Mouse (Mus musculus): ENCODE results near the gene Rnf8.
"Not testable (repeated sequence)": the region's sequence is repeated elsewhere in the genome, so short reads cannot be mapped to it uniquely, and the experiment has no call there.

Gene Rnf8

DNA sequence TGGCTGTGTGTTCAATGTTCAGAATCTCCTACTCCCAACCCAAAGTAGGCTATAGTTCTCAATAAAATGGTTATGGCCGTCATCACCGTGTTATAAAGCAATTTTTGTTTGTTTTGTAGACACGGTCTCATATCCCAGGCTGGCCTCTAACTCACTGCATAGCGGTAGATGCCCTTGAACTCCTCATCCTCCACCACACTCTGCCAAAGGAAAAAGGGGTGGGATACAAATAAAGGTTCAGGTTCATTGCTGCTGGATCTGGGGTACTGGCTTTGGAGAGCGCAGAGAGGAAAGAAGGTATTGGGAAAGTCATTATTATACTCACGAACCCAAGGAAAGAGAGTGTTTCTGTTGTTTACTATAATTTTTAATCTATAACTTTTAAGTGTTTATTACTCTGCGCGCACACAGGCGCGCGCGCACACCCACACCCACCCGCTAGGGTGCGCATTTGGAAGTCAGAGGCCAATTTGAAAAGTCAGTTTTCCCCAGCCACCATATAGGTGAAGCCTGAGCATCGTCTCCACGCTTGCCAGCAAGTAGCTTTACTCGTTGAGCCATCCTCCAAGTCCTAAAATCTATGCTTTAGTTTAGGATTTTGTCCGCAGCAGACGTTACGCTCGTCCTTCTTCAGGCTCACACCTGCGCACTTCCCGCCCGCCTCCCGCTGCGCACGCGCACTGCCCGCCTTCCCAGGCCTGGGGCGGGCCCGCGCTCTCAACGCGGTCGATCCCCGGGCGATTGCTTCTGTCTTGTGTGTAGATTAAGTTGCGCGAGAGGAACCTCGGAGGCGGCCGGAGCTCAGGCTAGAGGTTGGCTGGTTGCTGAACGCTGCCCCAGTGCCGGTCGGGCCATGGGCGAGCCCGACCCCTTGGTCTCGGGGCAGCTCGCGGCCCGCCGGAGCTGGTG lies at the start of gene Rnf8, which contains the start of gene Gm28043:
TSS of gene Rnf8 (plus strand) at position 676 of the 909 bp plus-strand sequence.
TSS of gene Gm28043 (plus strand) at position 762 of the 909 bp plus-strand sequence.
- DNase-seq (ENCODE audit: low spot score): peak; percentile 93

GRCm38 (mm10) chr17:29565521-29565920 lies 49.1 kb upstream of the Rnf8 start:
- no peak for DNase-seq (ENCODE audit: low spot score)

GRCm38 (mm10) chr17:29568435-29568834 lies 46.2 kb upstream of the Rnf8 start:
- no peak for DNase-seq (ENCODE audit: low spot score)

DNA sequence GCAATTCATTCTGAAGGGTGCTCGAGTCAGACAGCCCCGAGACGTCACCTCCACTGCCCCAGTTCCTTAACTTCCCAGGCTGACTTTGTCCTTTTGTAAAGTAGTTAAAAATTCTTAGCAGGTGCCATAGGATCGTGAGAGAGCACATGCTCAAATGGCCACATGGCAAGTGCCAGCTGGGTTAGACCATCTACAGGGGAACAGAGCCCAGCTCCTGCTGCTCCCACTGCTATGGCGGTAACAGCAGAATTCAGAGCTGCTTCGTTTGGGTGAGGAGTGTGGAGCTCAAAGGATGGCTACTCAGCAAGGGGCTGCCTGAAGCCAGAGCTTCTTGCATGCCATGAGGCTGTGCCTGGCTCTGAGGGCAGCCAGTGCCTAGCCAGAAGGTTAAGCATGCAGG lies 44.8 kb upstream of the Rnf8 start:
- DNase-seq (ENCODE audit: low spot score): no peak

DNA sequence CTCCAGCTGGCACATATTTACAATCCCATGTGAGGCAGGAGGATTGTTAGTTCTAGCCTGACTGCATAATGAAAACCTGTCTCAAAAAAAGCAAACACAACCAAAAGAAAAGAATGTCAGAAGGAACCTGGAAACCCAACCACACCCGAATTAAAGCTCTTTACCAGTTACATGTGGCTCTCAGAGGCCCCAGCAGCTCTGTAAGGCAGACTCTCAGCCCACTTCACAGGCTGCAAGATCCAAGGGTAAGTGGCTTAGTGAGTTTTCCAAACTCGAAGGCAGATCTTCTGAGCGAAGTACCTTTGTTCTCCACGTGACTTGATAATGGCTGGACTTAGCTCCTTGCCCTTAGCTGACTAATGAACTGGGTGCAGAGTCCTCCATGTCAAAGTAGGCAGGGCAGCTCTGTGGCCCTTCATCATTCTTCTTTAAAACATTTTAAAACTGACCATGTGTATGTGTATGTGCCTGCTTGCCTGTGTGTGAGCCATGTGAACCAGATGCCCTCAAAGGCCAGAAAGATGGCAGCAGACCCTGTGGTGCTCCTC lies 34.9 kb upstream of the Rnf8 start:
- DNase-seq (ENCODE audit: low spot score): no peak

DNA sequence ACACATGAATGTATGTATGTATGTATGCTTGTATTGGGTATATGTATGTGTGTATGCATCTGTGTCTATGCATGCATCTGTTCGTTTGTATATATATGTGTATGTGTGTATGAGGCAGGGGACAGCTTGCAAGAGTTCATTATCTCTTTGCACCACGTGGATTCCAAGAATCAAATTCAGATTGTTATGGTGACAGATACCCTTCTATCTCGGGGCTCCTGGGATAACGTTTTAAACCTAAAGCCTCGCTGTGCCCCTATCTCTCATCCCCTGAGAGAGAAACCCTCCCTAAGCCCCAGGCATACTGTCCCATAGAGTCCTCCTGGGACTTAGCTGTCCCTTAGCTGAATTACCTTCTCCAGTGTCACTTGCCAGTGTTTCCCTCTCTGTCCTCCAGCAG lies 31.0 kb upstream of the Rnf8 start:
- no peak for DNase-seq (ENCODE audit: low spot score)

DNA sequence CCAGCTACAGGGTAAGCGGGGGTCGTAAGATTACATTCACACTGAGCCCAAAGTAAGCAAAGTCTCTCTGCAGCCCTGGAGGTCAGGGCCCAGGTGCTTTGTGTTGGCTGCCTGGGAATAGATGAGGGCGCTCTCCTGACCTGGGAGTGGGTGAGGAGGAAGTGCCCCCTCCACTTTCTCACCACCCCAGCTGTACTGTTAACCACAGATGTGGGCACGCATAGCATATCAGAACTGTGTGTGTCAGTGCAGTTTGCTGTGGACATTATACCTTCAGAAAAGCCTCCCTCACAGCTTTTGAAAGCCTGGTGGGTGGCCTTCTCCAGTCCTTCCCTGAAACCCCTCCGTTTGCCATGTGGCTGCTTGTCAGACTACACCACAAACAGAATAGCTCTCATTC lies 30.3 kb upstream of the Rnf8 start:
- no peak for DNase-seq (ENCODE audit: low spot score)

DNA sequence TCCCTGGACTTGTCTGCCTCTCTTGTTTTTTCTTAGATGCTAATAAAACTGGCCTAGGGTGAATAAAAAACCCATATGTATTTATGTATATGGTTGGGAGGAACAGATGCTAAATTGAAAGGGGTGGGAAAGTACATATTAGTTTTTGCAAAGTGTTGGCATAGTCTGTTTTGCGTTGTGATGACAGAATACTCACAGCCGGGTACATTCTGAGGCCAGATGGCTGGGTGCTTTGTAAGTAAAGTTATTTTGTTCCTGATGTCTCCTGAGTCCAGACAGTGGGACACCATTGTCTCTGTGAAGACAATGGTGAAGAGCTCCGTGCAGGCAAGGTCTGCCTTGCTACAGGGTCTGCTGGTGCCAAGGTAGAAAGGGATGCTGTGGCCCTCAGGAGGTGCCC lies 29.9 kb upstream of the Rnf8 start:
- DNase-seq (ENCODE audit: low spot score): no peak

DNA sequence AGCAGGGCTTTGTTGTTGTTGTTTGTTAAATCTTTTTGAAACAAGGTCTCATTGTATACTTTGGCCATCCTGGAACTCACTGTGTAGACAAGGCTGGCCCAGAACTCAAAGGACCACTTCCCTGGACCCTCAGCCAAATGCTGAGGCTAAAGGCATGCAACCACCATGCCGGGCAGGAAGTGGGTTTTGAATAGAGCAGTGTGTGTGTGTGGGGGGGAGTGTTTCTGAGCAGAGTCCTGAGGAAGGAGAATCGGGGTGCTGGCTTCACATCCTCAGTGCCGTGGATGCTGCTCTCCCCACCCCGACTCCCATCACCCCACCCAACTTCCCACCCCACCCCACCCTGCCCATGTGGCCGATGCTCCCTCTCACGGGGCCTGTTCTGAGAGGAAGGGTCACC lies 29.1 kb upstream of the Rnf8 start:
- DNase-seq (ENCODE audit: low spot score): no peak

DNA sequence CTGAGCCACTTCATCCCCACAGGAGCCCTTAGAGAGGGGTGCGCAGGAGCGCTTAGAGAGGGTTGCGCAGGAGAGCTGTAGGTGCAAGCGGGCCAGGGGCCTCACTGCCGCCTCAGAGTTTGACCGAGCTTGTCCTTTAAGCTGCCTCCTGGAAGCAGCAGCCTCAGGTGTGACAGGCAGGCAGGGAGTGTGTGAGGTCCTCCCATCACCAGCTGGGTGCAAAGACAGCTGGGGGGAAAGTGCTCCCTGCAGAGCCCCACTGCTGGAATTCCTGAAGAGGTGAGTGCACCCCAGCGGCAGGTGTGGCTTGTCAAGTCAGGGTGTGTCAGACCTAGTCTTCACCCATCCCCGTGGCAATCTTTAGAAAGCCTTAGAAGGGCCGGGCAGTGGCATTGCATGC lies 27.7 kb upstream of the Rnf8 start:
- no peak for DNase-seq (ENCODE audit: low spot score)

GRCm38 (mm10) chr17:29589221-29589898 lies 25.2 kb upstream of the Rnf8 start:
- DNase-seq (ENCODE audit: low spot score): no peak

DNA sequence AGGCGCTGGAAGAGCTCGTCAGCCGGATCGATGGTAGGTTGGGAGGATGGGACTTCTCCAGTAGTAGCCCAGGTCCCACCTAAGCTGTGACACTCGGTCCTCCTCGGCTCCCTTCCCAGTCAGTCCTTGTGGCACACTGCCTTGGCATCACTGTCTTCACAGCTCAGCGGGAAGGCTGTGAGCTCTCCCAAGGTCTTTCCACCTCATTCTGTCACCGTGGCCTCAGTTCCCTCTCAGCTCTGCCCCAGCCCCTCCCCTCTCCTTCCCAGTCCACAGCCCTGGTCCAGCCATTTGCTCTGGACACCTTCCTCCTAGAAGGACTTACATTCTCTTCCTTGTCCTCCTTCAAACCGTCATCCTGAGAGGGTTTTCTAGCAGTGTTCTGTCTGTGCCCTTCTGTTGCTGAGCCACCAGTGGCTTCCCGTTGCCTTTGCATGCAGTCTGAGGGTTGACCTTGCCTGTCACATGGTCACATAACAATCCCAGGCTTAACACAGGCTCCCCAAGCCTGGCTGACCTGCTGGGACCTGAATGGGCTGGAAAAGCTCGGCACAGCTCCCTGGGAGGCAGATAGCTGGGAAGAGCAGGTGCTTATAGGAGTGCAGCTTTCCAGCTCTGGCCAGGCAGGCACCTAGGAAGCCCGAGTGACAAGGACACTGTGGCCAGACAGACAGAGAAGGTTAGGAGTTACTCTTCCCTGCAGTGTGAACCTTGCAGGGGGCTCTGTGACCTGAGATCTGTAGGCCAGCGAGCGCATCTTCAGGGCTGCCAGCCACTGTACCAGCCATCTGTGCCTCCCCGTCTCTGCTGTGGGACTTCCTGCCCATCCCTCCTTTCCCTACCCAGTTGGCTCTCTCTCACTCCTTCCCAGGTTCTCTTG lies 18.5 kb upstream of the Rnf8 start:
- DNase-seq (ENCODE audit: low spot score): no peak

DNA sequence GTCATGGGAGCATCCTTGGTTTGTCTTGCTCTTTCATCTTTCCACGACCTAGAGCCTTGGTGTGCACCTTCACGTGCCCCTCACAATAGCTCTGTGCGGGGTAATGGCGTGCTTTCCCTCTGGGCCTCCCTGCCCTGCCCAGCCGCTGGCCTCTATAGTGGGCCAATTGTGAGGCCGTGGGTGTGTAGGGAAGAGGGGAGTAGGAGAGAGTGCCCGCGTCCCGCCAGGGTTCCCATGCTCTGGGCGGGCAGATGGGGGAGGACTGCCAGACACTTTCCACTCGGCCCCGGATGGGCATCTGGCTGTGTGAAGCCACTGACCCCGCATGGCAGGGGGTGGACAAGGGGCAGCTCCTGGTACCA lies 17.8 kb upstream of the Rnf8 start:
- DNase-seq (ENCODE audit: low spot score): no peak

DNA sequence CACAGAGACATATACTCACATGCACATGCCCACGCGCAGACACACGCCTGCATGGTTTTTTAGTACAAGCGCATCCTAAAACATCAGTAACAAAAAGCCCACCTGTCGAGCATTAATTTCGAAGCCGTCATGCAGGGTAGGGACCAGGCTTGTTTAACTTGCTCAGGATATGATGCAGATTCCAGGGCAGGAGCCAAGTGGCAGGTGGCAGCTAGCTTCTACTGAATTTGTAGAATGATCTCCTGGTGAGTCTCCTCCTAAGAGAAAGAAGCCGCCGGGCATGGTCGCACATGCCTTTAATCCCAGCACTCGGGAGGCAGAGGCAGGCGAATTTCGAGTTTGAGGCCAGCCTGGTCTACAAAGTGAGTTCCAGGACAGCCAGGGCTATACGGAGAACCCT lies 15.5 kb upstream of the Rnf8 start:
- DNase-seq (ENCODE audit: low spot score): no peak

- DNase-seq (ENCODE audit: low spot score): no peak
Measured at GRCm38 (mm10) chr17:29599537-29599936, 15.1 kb upstream of the Rnf8 start.

GRCm38 (mm10) chr17:29601391-29601790 lies 13.2 kb upstream of the Rnf8 start:
- no peak for DNase-seq (ENCODE audit: low spot score)

GRCm38 (mm10) chr17:29603283-29603682 lies 11.3 kb upstream of the Rnf8 start:
- DNase-seq (ENCODE audit: low spot score): peak; percentile 70

DNA sequence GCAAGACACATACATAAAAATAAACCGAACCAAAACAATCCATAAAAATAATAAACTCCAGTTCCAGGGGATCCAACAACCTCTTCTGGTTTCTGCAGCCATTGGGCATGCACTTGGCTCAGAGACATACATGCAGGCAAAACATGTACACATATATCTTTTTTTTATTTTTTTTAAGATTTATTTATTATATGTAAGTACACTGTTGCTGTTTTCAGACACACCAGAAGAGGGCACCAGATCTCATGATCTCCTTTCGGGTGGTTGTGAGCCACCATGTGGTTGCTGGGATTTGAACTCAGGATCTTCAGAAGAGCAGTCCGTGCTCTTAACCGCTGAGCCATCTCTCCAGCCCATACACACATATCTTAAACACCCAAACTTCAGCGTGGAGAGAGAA lies 1.1 kb upstream of the Rnf8 start:
- DNase-seq (ENCODE audit: low spot score): not testable (repeated sequence)

DNA sequence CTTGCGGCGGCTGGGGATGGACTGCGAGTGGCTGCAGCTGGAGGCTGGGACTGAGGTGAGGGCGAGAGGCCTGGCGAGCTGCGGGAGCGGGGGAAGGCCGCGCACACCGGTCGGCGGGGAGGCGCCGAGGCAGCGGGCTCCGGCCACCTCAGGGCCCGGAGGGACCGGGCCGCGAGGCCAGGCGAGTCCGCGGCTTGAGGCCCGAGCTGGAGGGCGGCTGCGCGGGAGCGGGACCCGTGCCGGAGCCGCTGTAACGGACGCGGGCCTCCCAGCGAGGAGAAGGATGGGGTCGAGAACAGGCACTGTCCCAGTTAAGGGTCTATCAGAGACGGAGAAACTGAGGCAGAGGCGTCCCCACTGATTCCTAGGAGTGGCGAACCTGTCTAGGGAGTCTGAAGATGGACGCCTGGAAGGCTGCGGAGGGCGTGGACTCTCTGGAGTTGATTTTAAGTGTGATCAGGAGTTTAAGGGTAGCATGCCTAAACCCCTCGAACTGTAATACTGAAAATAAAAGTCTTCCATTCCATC lies 498 bp downstream of the Rnf8 start:
- peak; percentile 29 for DNase-seq (ENCODE audit: low spot score)

- peak; percentile 26 for DNase-seq (ENCODE audit: low spot score)
Measured at GRCm38 (mm10) chr17:29615616-29616015, 1.0 kb downstream of the Rnf8 start.

GRCm38 (mm10) chr17:29619231-29619630 lies 4.6 kb downstream of the Rnf8 start:
- no peak for DNase-seq (ENCODE audit: low spot score)

DNA sequence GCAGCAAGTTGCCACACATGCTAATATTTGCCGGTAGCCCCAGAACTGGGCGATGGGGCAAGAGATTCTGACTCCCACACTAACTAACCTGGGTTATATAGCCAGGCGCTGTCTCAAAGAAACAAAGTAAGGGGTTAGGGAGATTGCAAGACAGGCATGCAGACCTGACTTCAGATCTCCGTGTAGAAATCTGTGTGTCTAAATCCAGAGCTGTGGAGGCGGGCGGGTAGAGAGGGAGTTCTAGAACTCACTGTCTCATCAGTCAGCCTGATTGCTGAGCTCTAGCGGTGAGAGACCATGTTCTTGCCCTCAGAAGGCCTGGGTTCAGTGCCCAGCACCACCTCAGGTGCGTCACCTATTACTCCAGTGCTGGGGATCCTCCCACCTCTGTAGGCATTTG lies 8.9 kb downstream of the Rnf8 start:
- DNase-seq (ENCODE audit: low spot score): no peak
